Mouse (Mus musculus) skeletal muscle tissue, adult 2 months (tissue): ENCODE data around the gene Nrbp1.
A peak's percentile ranks its signal among the peaks of the same experiment; 100 is the strongest.

ENCODE experiments used
- DNase-seq: peaks from one replicate; pipeline ENCODE4 v3.0.0-alpha.2; 2012; ENCODE audit warnings: low read depth, low spot score

Gene Nrbp1

DNA sequence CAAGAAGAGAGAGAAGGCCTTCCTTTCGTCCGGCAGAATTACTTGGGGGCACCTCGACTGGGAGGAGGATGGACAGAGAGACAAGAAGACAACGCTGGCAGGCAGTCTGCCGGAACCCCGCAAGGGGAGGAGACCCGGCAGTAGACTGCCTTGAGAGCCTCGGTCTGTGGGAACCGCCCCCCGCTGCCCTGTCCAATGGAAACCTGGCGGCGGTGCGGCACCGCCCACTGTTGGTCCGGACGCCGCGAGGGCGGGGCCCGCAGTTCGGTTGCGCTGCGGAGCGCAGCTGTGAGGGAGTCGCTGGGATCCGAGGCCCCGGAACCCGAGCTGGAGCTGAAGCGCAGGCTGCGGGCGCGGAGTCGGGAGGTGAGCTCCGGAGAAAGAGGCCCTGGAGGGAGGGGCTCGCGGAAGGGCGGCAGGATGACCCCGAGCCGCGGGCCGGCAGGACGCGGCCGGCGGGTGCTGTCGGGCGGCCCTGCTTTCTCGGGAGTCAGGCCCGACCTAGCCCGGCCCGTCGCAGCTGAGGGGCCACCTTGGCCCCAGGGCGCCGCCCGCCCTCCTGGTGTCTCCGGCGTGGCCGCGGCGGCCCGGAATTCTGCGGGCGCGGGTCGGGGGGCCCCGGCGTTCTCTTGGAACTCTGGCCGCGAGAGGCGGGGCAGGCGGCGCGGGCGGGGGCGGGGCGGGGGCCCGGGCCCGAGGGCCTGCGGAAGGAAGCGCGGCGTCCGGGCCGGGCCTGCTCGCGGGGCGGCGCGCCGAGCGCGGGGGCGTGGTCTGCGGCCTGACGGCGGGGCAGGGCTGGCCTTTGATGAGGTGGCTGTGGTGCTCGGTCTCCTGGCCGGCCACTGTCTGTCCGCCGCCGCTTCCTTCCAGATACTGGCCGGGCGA, at the start of gene Nrbp1, which contains the start of gene Gm9970:
TSS of gene Nrbp1 (plus strand) at position 228 of the 885 bp plus-strand sequence.
TSS of gene Gm9970 (minus strand) at position 596 of the 885 bp plus-strand sequence.
- peak; percentile 93 for DNase-seq

DNA sequence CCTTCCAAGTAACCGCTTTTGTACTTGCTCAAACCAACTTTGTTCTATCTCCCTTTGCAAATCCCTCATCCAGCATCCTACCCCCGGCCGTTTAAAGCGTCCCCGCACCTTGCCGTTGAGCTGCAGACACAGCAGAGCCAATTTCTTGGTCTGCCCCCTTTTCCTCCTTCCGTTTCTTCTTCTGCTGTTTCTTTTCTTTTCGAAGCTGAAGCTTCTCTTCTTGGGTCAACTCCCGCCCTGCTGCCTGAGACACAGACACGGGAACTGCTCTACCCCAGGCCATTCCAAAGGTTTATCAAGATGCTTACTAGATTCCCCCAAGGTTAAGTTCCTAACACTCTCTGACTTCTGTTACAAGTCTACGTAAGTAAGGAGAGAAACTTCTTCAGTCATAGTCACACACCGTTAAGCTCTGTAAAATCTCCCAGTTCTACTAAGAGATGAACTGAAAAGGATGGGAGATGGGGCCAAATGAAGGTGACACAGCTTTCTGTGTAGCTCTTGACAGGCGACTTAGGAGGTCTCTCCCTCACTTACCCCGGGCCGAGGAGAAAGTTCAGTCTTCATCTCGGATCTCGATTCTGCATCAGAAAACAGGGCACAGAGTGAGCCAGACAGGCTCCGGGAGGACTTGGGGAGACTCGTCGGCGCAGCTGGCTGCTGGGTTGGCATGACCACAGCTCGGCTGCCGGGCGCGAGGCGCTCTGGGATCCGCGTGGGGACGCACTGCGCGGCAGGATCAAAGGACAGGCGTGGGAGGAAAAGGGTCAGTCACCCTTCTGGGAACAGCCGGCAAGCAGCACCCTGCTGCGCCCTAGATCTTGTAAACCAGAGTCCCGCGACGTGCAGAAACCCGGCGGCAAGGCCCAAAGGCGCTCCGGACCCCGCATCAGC, 48.4 kb upstream of the Nrbp1 start:
- DNase-seq, result peak; percentile 79

DNA sequence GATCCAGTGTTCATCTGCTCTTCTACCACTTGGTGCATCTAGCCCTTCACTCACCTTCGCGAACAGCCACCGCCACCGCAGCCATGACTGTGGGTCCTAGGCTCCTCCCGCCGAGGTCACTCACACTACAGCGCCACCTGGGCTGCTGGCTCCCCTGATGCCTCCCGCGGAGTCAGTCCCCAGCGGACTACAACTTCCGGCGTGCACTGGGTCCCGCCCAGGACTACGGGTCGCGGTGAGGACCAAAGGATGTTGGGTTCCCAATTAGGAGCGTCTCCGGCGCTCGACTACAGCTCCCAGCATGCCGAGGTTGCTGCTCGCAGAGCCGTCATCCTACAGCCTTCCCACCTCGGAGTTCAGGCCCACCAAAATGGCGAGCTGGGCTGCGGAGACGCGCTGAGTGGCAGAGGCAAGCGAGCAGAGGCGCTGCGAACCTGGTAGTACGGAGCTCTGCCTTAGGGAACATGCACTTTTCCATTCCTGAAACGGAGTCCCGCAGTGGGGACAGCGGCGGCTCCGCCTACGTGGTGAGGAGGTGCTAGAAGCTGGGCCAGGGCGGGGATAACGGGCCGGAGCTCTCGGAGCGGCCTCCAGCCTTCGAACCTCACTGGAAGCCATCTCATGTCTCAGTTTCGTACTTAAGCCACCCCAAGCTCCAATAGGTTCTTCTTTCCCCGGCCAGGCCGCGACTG, 47.6 kb upstream of the Nrbp1 start, which contains the start of the genes Snx17 and Eif2b4:
TSS of gene Snx17 (plus strand) at position 289 of the 692 bp plus-strand sequence.
TSS of gene Eif2b4 (minus strand) at position 492 of the 692 bp plus-strand sequence.
- DNase-seq, result peak; percentile 97

GRCm38 (mm10) chr5:31193631-31194281, 46.9 kb upstream of the Nrbp1 start:
- no peak for DNase-seq

DNA sequence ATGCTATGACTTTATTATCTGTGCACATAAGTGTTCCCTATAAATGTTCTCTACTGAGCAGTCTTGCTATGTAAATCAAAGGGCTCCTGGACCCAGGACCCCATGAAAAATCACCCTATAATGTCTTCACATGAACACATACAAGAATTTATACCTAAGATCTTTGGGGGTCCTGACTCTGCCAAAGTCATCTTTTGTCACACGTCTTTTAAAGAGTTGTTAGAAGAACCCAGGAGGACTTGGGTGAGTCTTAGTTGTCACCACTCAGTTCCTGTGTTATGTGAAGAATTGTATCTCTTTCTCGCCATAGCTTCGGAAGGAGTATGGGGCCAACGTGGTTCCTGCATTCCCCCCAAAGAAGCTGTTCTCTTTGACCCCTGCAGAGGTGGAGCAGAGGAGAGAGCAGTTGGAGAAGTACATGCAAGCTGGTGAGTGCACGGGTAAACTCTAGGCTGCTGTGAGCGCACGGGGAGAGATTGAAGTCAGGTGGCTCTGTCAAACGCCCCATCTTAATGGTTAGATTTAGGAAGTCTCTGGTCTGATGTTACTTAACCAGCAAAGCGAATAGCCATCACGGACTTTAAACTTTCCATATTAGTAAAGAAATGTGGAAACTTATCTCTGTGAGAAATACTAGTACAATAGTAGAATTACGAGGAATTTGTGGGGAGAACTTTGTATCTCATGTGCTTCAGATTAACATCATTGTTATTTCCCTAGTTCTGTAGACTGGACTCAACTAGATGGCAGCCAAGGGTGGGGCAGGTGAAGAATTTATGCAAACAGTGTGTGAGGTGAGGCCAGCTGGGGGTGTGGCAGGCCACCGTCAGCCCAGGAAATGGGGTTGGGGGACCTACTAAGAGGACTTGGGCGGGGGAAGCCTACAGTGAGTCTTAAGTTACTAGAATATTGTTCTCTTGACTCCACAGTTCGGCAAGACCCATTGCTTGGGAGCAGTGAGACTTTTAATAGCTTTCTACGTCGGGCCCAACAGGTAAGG, 45.9 kb upstream of the Nrbp1 start:
- no peak for DNase-seq

DNA sequence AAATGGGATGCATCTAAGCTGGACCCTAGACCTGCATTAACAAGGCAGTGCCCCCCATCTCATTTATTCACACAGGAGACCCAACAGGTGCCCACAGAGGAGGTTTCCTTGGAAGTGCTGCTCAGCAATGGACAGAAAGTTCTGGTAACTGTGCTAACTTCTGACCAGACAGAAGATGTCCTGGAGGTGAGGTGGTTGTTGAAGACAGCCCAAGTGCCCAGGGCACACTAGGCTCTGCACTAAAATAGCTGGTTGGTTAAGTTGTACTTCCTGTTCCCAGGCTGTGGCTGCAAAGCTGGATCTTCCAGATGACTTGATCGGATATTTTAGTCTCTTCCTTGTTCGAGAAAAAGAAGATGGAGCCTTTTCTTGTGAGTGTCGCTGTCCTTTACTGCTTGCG, 45.0 kb upstream of the Nrbp1 start:
- no peak for DNase-seq

GRCm38 (mm10) chr5:31196207-31196606, 44.5 kb upstream of the Nrbp1 start:
- DNase-seq, result no peak

DNA sequence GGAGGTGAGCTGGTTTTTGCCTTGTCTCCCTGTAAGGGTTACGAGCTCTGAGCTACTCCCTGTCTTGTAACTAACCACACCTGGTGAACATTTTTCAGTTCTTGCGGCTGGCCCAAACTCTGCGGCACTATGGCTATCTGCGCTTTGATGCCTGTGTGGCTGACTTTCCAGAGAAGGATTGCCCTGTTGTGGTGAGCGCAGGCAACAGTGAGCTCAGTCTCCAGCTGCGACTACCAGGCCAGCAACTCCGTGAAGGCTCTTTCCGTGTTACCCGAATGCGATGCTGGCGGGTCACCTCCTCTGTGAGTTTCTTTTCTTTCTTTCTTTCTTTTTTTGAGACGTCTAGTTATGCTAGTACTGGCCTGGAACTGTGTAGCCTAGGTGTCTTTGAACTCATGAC, 43.6 kb upstream of the Nrbp1 start:
- no peak for DNase-seq

- no peak for DNase-seq
Observed at GRCm38 (mm10) chr5:31198170-31198569, 42.5 kb upstream of the Nrbp1 start.

GRCm38 (mm10) chr5:31198616-31199320, 41.9 kb upstream of the Nrbp1 start:
- DNase-seq, result no peak

- DNase-seq, result no peak
Observed at GRCm38 (mm10) chr5:31199321-31199892, 41.3 kb upstream of the Nrbp1 start.

DNA sequence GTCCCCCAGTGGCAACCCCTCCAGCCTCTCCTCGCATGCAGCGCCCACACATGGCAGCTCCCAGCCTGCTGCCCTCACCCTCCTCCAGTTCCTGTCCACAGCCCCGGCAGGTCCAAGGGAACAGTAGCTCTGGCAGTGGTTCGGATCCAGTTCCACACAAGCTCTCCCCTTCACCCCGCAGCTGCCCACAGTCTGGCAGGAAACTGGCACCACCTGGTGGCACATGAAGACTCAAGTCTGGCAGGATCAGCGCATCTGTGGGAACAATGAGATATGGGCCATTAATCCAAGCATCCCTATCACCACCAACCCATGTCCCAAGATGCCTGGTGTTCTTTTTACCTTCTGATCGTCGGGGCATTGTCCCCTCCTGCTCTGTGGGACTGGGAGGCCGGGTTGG, 40.8 kb upstream of the Nrbp1 start:
- DNase-seq, result no peak

- no peak for DNase-seq
Observed at GRCm38 (mm10) chr5:31200327-31200768, 40.3 kb upstream of the Nrbp1 start.

DNA sequence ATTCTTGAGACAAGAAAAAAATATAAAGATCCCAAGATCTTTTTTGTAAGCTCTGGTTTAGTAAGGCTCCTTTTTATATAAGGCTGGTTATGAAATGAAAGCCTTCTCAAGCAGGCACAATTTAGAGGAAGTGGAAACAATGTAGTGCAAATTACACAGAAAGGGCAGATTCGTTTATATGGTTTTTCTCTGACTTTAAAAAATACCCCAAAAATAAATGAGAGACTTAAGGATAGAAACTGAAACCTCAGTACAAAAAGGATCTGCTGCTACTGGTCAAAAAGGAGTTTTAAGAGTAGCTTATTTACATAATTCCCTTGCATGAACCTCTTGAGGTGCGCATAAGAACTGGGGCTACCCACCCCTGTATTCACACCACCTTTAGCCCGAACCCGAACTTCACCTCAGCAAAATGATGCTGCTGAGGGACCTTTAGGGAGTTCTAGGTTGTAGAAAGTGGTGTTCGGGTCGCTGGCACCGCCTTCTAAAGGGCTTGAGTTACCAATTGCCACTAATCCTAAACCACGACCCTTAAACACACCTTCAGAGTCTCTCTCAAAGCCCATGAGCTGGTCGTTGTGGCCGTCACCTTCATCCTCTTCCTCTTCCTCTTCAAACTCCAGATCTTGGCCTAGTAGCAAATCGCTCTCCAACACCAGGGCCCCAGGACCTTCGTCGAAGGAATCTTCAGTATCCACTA, 39.5 kb upstream of the Nrbp1 start:
- DNase-seq, result no peak

- peak; percentile 99 for DNase-seq
Observed at GRCm38 (mm10) chr5:31201742-31202590, 38.7 kb upstream of the Nrbp1 start, which contains the start of gene Zfp513. Zfp513 (minus strand) TSS chr5:31202303.

DNA sequence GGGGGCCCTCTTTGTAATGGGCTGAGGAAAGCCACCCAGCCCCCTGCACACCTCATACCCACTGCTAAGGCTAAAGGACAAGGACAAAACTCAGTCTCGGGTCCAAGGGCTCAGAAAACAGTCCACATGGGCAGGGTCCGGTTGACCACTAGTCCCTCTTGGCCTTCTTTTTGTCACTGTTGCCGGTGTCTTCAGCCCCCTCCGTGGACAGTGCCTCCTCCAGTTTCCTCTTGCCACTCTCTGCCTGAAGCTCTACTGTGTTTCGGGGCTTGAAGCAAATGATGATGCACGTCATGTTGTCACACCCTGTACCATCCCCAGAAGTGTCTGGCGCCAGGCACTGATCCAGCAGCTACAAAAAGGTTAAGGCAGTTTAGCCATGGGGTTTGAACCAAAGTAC, 37.7 kb upstream of the Nrbp1 start:
- no peak for DNase-seq

GRCm38 (mm10) chr5:31203866-31204265, 36.8 kb upstream of the Nrbp1 start:
- no peak for DNase-seq
